Mouse (Mus musculus) thymus, postnatal 4 days (tissue): ENCODE measurements at regions not wholly inside any gene's neighbourhood (a gene's known extent, or its start where the extent isn't known, plus 50 kb on each side); places are given as distances from the start of the nearest gene placed in this dataset.
"Not testable (repeated sequence)": the region's sequence is repeated elsewhere in the genome, so short reads cannot be mapped to it uniquely, and the experiment has no call there.

Experiments used
- DNase-seq: peaks from one replicate; pipeline ENCODE4 v3.0.0; 2021

GRCm38 (mm10) chr5:40882886-40883285, 825.1 kb downstream of the Rab28 start:
- DNase-seq = no peak

DNA sequence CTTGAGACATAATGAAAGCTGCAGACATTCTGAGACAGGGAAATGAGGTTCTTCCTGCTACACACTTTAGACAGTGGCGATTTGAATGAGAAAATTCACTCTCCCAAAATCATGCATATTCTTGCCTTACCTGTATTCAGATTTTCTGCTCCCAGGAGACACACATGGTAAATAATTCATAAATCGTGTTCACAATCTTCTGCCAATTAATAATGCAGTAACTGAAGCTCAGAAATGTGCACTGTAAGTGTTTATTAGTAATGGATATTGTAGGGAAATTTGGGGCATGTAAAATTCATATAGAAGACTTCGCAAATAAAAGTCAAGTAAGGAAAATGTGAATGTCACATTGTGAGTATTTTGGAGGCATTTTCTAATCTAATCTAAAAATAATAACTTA, 830.2 kb downstream of the Rab28 start:
- no peak for DNase-seq

- not testable (repeated sequence) for DNase-seq
These were observed 845.6 kb downstream of the Rab28 start for GRCm38 (mm10) chr5:40862349-40862748.
